Mouse (Mus musculus) embryonic facial prominence, embryonic 14.5 days (tissue): ENCODE measurements around the gene Rasal2. TPM values are rescaled to one million over a fixed set of nuclear protein-coding genes. Genes with fewer than 3 reads are reported as not detected.

Experiments
- ATAC-seq: fragments of 200-750 bp; cut with Nextera tagmentation; 2 replicates; pipeline ENCODE4 v1.8.0; 2017; ENCODE audit warnings: low read depth, moderate number of reproducible peaks, moderate TSS enrichment
- DNase-seq: peaks from one replicate; pipeline ENCODE4 v3.0.0-alpha.2; 2015; ENCODE audit warnings: low spot score
- H3K27ac ChIP-seq: fragments of 300-500 bp; sonication (generic); replicated peaks from 2 replicates; pipeline ENCODE4 v1.5.1; 2014; ENCODE audit warnings: low read depth, mild to moderate bottlenecking, low read length, moderate library complexity
- H3K27me3 ChIP-seq: fragments of 300-500 bp; sonication (generic); replicated peaks from 2 replicates; pipeline ENCODE4 v1.6.1; 2014; ENCODE audit warnings: low read length; ENCODE audit not compliant: control insufficient read depth, insufficient read depth
- H3K36me3 ChIP-seq: fragments of 300-500 bp; sonication (generic); 2 replicates; pipeline ENCODE4 v1.6.1; 2014; ENCODE audit warnings: low read length, mixed read lengths; ENCODE audit not compliant: control insufficient read depth, insufficient read depth
- H3K4me1 ChIP-seq: fragments of 300-500 bp; sonication (generic); 2 replicates; pipeline ENCODE4 v1.6.1; 2014; ENCODE audit warnings: antibody characterized with exemption, low read length; ENCODE audit not compliant: control insufficient read depth, insufficient read depth
- H3K4me2 ChIP-seq: fragments of 300-500 bp; sonication (generic); 2 replicates; pipeline ENCODE4 v1.6.1; 2014; ENCODE audit warnings: low read depth, mild to moderate bottlenecking, low read length, moderate library complexity, mixed read lengths
- H3K4me3 ChIP-seq: fragments of 300-500 bp; sonication (generic); 2 replicates; pipeline ENCODE4 v1.5.1; 2014; ENCODE audit warnings: low read depth, mild to moderate bottlenecking, low read length
- H3K9ac ChIP-seq: fragments of 300-500 bp; sonication (generic); 2 replicates; pipeline ENCODE4 v1.6.1; 2014; ENCODE audit warnings: low read depth, mild to moderate bottlenecking, low read length, moderate library complexity, mixed read lengths
- H3K9me3 ChIP-seq: fragments of 300-500 bp; sonication (generic); 2 replicates; pipeline ENCODE4 v1.6.1; 2016; ENCODE audit warnings: low read length; ENCODE audit not compliant: control insufficient read depth
- WGBS: fragments of 180-500 bp; shearing (Covaris S2); extraction: QIAGEN DNeasy Blood & Tissue Kit; methylation state at CpG from one replicate; pipeline ENCODE4 v1.1.7; 2014; 5-methylcytosine and 5-hydroxymethylcytosine counted together
- polyA plus RNA-seq: library from polyadenylated mRNA; unstranded; fragments of >200 nt; fragmentation: Nextera tagmentation; extraction: Ambion mirVana; gene quantifications from 2 replicates; pipeline ENCODE4 v1.2.1, GENCODE M21; 2014

Gene Rasal2
- polyA plus RNA-seq, 1 experiment from 2014 or later = 12.9 TPM

DNA sequence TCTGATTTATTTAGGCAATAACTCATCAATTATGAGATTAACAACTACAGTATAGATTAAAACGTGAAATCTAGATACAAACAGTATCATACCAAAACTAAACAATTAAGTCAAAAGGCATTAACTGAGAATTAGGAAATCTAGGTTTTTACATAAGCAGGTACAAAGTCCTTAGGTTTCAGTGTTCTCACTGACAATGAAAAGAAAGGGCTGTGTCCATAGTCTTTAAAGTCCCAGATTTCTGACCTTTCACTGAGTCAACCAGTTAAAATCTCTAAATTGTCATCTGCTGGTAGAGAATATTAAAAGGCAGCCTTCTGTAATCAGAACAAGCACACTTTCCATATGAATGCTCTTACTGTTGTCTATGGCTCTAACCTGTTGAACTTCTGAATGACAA is 156.6 kb downstream of the Rasal2 start:
- H3K9me3 ChIP-seq = no peaks in the 10 kb centered on the region

DNA sequence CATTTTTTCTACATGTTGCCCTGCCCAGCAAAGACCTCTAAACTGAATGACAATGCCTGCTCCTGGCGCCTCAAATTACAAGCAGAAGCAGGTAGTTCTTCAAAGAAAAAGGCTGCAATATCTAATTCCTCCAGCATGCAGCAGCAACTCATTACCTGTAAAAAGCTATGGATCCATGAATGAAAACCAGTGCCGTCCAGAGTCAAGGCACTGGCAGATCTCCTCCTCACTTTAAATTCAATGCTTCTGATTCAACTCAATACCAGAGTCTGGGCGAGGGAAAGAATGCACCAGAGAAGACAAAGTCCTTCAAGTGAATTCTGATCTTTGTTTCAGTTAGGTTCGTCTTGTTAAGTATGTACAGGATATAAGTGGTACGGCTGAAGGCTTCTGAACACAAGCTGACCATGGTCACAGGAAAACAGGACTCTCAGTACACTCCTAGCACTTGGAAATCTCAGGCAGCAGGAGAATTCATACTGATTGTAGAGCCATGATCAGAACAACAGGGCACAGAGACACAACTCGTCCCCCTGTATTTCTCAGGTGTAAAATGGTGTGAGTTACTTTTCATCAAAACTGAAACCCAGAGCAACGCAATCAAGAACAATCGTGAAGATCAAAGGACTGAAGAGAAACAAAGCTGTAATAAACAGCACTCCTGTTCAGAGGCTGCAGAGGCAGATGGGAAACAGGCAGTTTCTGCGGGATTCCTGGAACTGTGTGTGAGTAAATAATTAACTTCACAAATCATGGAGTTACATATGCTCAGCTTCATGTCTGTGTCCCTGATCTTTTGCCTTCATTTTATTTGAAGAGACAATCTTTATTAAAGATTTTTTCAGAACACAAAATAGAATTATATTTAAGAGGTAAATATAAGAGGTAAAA is 158.6 kb downstream of the Rasal2 start:
- Histone ChIP-seq H3K4me1 (peaks cover 3% of the 10 kb centered on the region; the same call in 1 of the 2 replicates), H3K4me2 (no peak overlapping the region), H3K27ac (no peak overlapping the region), H3K4me3 (no peak overlapping the region), H3K27me3 (no peaks in the 10 kb centered on the region), H3K36me3 (no peaks in the 10 kb centered on the region), H3K9ac (no peak overlapping the region), H3K9me3 (no peaks in the 10 kb centered on the region)
- no peak for ATAC-seq
- DNase-seq = peak; percentile 3
- WGBS = 63% methylated on average over 9 of the region's 9 CpGs

More for the DNA sequence above, 156.6 kb downstream of the Rasal2 start:
- no peaks in the 10 kb centered on the region for H3K27me3 ChIP-seq
- H3K4me1 ChIP-seq = peaks cover 3% of the 10 kb centered on the region; the same call in 1 of the 2 replicates
- DNase-seq = no peak
- H3K4me2 ChIP-seq = no peak overlapping the region
- no peak overlapping the region for H3K9ac ChIP-seq
- H3K27ac ChIP-seq = no peak overlapping the region
- WGBS = 91% methylated on average over 1 of the region's 1 CpGs
- ATAC-seq = no peak
- H3K36me3 ChIP-seq = no peaks in the 10 kb centered on the region
- no peak overlapping the region for H3K4me3 ChIP-seq

DNA sequence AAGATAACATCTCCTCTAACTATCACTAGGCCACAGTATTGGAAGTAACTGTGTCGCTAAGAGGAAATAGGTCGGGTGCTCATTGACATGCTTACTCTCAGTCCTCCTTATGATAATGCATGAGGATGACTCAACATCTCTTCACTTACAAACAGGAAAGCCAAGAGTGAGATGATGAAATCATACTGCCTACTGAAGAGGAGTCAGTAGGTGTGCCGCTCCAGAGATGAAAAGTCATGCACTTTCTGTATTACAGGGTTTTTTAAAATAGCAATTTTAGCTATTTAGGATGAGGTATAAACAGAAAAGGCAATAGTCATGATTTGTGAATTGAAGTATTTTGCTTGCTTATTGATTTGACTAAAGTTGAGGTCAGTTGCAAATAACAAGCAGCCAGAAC is 164.3 kb downstream of the Rasal2 start:
- H3K9ac ChIP-seq = no peak overlapping the region
- DNase-seq = no peak
- H3K27ac ChIP-seq = no peak overlapping the region
- H3K27me3 ChIP-seq = no peaks in the 10 kb centered on the region
- ATAC-seq = no peak
- no peak overlapping the region for H3K4me2 ChIP-seq
- H3K36me3 ChIP-seq = no peaks in the 10 kb centered on the region
- no peaks in the 10 kb centered on the region; the same call in none of the 2 replicates for H3K4me1 ChIP-seq
- WGBS = 83% methylated on average over 3 of the region's 3 CpGs
- H3K4me3 ChIP-seq = no peak overlapping the region
- no peaks in the 10 kb centered on the region for H3K9me3 ChIP-seq

DNA sequence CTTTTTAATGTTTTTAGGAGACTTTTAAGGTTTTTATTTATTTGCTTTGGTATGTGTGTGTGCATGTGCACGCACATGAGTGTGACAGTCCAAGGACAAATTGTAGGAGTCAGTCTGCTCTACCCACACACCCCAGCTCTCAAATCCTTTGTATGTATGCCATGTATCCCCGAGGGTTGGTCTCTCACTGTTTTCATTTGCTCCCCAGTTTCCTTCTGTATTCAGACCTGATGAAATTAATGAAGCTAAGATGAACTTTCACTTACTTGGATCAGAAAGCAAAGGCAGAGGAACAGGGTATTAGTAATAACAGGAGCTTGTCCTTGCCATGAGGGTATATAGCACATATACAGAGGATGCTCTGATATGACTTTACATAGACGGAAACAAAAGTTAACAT is 165.1 kb downstream of the Rasal2 start:
- H3K4me1 ChIP-seq = no peaks in the 10 kb centered on the region; the same call in none of the 2 replicates
- no peak overlapping the region for H3K4me3 ChIP-seq
- DNase-seq = no peak
- no peak overlapping the region for H3K4me2 ChIP-seq
- no peak overlapping the region for H3K9ac ChIP-seq
- ATAC-seq = no peak
- no peak overlapping the region for H3K27ac ChIP-seq
- WGBS = 76% methylated on average over 3 of the region's 3 CpGs
- no peaks in the 10 kb centered on the region for H3K27me3 ChIP-seq
- H3K36me3 ChIP-seq = no peaks in the 10 kb centered on the region
- no peaks in the 10 kb centered on the region for H3K9me3 ChIP-seq

DNA sequence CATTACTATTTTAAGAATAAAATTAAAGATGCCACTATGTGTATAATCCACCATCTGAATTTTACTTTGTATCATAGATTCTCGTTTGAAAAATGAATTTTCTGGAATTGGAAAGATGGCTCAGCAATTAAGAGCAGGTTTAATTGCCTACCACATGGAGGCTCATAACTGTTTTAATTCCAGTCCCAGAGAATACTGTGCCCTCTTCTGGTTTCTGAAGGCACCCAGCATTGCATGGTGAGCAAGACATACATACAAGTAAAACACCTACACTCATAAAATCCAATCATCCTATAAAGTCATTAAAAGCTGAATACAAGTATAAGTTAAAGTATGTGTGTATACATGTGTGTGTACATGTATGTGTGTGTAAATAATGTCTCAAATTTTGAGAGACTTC is 165.6 kb downstream of the Rasal2 start:
- no peak for ATAC-seq
- Histone ChIP-seq H3K4me2 (no peak overlapping the region), H3K36me3 (no peaks in the 10 kb centered on the region), H3K27ac (no peak overlapping the region), H3K9ac (no peak overlapping the region), H3K4me1 (no peaks in the 10 kb centered on the region; the same call in none of the 2 replicates), H3K4me3 (no peak overlapping the region), H3K27me3 (no peaks in the 10 kb centered on the region), H3K9me3 (no peaks in the 10 kb centered on the region)
- 73% methylated on average over 1 of the region's 1 CpGs for WGBS
- no peak for DNase-seq

DNA sequence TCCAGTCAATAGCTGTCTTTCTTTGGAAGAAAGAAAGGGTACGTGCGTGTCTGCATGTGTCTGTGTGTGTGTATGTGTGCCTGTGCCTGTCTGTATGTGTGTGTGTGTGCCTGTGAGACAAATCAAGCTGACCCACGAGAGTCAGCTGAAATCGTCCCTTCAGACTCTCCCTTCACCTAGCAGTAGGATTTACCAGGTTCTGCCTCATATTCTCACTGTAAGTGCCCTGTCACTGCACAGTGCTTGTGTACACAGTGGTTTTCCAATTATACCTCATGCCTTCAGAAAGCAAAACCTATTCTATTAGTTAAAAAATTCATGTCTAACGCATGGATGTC is 168.0 kb downstream of the Rasal2 start:
- H3K4me1 ChIP-seq = no peaks in the 10 kb centered on the region; the same call in none of the 2 replicates
- H3K27me3 ChIP-seq = no peaks in the 10 kb centered on the region
- no peak overlapping the region for H3K9ac ChIP-seq
- ATAC-seq = 0 out of 2 replicates have a peak, but pooled peaks have one; percentile 30
- H3K36me3 ChIP-seq = no peaks in the 10 kb centered on the region
- DNase-seq = peak; percentile 39
- H3K9me3 ChIP-seq = no peaks in the 10 kb centered on the region
- H3K27ac ChIP-seq = no peak overlapping the region
- peak overlapping the region; percentile 20 for H3K4me2 ChIP-seq
- H3K4me3 ChIP-seq = no peak overlapping the region
- WGBS = 36% methylated on average over 5 of the region's 5 CpGs

DNA sequence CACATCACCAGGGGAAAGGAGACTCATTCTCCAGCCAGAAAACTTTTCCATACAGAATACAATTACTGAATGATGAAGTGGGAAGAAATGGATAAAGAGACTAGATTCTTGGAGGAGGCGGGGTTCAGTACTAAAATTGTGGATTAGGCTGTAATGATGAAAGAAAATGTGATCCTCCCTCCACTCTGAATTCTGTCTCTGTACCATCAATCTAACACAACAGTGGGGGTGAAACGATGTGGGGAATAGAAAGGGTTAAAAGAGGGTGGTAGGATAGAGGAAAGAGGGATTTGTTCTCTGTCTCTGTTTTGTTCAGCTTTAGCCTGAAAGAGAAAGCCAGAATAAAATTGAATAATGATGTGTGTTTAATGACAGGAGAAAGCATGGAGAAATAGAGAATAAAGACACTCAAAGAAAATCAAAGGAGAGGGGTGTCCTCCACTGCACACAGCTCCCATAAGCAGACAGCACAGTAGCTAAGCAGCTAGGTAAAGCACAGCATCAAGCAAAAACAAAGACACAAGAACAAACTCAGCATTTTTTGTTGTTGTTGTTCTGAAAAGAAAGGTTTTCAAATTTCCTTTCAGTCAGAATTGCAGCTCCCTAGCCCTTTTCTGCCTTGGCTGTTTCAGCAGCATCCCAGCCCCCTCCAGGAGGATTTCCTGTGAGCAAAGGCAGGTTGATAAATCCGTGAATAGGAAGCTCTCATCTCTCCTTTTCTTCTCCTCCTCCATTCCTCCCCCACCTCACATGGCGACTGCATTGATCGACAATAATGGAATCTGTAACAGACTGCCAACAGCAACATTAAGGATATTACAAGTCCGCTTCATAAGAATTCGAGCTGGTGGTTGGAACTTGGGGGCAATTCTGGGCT is 168.6 kb downstream of the Rasal2 start:
- Histone ChIP-seq H3K36me3 (no peaks in the 10 kb centered on the region), H3K4me3 (0 out of 2 replicates have a peak overlapping the region, but pooled peaks have one; percentile 0), H3K27me3 (no peaks in the 10 kb centered on the region), H3K4me2 (peak overlapping the region; percentile 20), H3K9me3 (no peaks in the 10 kb centered on the region), H3K27ac (no peak overlapping the region), H3K4me1 (no peaks in the 10 kb centered on the region; the same call in none of the 2 replicates), H3K9ac (no peak overlapping the region)
- 38% methylated on average over 7 of the region's 7 CpGs for WGBS
- no peak for DNase-seq
- no peak for ATAC-seq

DNA sequence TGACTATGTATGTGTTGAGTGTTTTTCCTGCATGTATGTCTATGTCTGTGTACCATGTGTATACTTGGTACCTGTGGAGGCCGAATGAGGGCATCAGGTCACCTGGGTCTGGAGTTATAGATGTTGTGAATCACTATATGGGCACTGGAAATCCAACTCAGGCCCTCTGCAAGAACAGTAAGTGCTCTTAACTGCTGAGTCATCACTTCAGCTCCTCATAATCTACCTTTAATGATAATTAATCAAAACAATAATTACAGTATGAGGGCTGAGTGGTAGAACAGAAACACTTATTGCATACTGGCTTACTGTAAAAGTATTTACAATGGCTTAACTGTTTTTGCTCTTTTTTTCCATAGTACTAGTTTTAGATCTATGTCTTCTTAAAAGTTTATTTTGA is 172.7 kb downstream of the Rasal2 start:
- ATAC-seq (no peak), DNase-seq (no peak)
- no peaks in the 10 kb centered on the region for H3K9me3 ChIP-seq
- no peak overlapping the region for H3K9ac ChIP-seq
- H3K4me2 ChIP-seq = no peak overlapping the region
- no peak overlapping the region for H3K27ac ChIP-seq
- no peaks in the 10 kb centered on the region; the same call in none of the 2 replicates for H3K4me1 ChIP-seq
- H3K27me3 ChIP-seq = no peaks in the 10 kb centered on the region
- 97% methylated on average over 1 of the region's 1 CpGs for WGBS
- no peaks in the 10 kb centered on the region for H3K36me3 ChIP-seq
- H3K4me3 ChIP-seq = no peak overlapping the region
